Mouse (Mus musculus) 3T3-L1 (cell line): ENCODE measurements around the gene Rad17.

Experiments used
- DNase-seq: peaks from one replicate; pipeline ENCODE4 v3.0.0-alpha.2; 2015; ENCODE audit warnings: low read depth, low spot score

Rad17 gene

DNA sequence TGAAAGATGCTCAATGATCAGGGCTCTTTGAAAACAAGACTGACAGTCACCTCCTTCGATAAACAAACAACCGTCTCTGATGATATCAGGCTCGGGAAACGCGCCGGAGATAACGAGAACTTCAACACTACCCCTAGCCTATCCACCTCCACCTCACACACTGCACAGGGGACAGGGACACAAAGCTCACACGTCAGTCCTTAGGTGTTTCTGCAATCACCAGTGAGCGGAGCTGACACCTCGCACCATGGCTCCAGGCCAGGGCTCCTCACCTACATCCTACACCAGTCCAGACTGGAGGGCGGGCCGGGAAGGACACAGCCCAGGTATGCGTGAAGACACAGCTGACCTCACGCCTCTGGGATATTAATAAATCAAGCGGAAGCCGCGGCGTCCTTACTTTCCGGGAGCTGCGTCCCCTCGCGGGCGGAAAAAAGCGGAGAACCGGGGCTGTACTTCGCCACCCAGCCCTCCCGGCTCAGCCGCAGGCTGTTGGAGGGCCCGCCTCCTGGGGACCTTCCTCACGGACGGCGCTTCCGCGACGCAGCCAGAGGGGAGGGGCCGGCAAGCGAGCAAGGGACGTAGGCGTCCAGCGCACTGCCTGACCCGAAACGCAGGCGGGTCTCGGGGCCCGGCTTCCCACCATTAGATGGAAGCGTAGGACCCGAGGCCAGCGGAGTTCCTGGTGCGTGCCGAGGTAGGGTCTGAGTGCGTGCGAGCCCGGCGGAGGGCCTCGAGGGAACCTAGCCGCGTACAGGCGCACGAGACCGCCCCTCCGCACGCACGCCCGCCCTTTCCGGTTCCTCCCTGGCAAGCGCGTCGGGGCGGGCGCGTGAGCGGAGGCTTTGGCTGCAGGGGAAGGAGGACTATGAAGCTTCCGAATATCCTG, at the start of gene Rad17, which contains the start of gene Ak6:
Gene Rad17, minus strand, starts transcription at position 502 of the 889 bp plus-strand sequence.
Gene Ak6, plus strand, starts transcription at position 430 of the 889 bp plus-strand sequence.
- peak; percentile 85 for DNase-seq

DNA sequence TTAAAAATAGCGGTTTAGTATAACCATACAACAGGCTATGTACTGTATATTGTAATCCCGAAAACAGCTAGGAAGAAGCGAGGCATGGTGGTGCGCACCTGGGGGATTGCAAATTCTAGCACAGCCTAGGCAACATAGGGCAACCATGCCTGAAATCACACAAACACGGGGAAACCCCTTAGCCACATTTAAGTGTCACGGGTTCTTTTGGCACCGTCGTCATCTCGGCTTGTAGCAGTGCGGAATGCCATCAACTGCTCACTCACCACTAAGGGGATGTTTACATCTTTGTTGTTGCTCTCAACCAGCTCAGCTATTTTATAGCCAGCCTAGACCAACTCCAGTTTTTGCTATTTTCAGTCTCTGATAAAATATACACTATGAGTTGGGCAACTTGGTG, 48.0 kb upstream of the Rad17 start:
- no peak for DNase-seq

DNA sequence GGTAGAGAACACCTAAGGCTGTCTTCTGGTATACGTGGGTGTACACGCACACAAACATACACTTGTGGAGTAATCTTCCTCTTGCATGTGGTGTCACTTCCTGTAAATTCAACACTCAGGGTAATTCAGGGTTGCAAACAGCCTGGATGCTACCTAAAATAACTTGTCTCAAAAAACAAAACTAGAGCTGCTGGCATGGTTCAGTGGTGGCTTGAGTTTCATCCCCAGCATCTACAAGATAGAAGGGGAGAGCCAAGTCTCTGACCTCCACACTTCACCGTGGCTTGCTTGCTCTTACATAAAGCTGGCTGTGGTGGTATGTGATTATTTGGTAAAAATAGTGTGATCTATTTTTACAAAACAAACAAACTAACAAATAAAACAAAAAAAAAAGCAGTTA, 46.7 kb upstream of the Rad17 start:
- DNase-seq = no peak

GRCm38 (mm10) chr13:100687513-100687912, 36.7 kb upstream of the Rad17 start:
- DNase-seq = no peak

GRCm38 (mm10) chr13:100684355-100684754, 33.5 kb upstream of the Rad17 start:
- DNase-seq = peak; percentile 34

- no peak for DNase-seq
Measured at GRCm38 (mm10) chr13:100682837-100683236, 32.0 kb upstream of the Rad17 start.

GRCm38 (mm10) chr13:100681615-100682014, 30.8 kb upstream of the Rad17 start:
- no peak for DNase-seq

DNA sequence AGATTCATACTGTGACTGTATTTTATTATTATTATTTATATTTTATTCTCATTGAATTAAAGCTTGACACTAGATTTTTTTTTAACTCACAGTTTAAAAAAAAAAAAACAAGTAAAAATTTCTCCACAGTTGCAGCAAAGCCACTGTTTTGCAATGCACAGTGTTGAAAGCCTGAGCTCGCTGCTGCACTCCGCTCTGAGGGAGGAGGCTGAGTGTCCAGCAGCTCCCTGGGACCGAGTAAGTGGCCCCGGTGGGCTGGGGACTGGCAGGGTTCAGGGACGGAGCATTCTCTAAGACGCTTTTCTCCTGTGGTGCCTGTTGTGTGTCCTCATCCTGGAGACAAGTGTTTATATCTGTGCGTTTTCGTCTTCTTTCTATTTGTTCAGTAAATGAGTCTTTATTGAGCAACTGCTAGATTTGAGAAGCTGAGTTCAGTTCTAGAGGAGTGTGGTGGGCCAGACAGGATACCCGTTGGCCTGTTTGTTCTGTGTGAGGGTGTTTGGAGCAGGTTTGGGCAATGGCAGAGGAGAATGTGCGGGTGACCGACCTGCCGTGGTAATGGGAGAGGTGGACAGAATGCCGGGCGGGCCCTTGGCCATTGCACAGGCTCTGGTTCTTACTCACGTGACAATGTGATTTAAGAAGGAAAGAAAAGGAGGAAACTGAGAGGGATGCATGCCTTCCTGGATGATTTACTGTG, 25.2 kb upstream of the Rad17 start:
- no peak for DNase-seq

GRCm38 (mm10) chr13:100670181-100670741, 19.4 kb upstream of the Rad17 start:
- DNase-seq = no peak

- no peak for DNase-seq
Measured at GRCm38 (mm10) chr13:100669291-100670022, 18.6 kb upstream of the Rad17 start, which contains the start of gene Ccdc125. TSS of gene Ccdc125 (plus strand) at chr13:100669717.

DNA sequence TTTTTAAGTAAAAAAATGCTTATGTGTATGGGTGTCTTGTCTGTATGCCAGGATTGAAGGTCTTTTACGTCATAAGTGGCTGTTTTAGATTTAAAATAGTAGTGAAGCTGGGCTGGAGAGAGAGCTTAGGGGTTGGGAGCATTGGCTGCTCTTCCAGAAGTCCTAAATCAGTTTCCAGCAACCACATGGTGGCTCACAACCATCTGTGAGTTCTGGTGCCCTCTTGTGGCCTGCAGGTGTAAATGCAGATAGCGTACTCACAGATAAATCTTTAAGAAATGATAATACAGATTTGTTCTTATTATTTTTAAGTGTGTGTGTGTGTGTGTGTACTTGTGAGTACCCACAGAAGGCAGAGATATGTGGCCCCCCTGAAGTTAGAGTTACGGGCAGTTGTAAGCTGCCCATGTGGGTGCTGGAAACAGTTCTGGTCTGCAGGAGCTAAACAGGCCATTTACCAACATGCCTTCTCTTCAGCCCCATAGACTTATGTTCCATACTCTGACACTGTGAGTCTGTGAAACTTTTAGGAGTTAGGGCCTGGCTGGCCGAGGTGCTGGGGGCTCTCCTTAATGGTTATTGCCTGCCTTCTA, 9.1 kb upstream of the Rad17 start:
- peak; percentile 83 for DNase-seq

GRCm38 (mm10) chr13:100658091-100658490, 7.2 kb upstream of the Rad17 start:
- DNase-seq = no peak

DNA sequence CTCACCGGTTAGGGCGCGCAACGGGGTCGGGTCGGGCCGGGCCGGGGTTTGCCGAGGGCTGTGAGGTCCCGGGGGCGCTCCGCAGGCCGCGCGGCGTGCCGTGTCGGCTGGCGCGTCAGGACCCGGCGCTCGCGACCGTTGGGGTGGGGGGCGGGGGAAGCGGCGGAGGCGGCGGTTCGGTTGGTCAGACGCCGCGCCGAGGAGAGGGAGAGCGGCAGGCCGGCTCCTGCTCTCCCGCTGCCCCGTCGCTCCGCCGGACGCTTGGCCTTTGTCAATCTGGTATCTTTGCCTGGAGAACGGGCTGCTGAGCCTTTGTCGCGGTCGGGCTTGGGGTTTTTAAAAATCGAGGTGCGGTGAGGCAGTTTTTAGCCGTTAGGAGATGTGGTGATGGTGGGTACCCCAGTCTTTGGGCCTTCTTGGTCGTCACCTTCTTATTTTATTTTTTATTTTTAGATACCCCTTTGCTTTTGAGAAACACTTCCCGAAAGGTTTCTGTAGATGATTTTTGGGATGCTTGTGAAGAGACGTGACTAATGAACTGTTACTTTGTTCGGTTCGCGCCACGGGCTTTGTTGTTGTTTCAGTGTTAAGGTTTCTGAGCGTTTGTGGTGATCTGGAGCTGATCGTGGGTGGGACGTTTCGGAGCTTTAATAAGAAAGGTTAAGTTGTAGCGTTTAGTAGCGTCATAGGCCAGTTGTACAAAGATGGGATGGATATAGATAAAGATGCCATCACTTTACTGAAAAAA, 762 bp upstream of the Rad17 start, which contains the start of gene Taf9:
Gene Taf9, plus strand, starts transcription at position 141 of the 748 bp plus-strand sequence.
- DNase-seq = peak; percentile 56

GRCm38 (mm10) chr13:100648223-100648622, 2.6 kb downstream of the Rad17 start:
- DNase-seq = no peak

DNA sequence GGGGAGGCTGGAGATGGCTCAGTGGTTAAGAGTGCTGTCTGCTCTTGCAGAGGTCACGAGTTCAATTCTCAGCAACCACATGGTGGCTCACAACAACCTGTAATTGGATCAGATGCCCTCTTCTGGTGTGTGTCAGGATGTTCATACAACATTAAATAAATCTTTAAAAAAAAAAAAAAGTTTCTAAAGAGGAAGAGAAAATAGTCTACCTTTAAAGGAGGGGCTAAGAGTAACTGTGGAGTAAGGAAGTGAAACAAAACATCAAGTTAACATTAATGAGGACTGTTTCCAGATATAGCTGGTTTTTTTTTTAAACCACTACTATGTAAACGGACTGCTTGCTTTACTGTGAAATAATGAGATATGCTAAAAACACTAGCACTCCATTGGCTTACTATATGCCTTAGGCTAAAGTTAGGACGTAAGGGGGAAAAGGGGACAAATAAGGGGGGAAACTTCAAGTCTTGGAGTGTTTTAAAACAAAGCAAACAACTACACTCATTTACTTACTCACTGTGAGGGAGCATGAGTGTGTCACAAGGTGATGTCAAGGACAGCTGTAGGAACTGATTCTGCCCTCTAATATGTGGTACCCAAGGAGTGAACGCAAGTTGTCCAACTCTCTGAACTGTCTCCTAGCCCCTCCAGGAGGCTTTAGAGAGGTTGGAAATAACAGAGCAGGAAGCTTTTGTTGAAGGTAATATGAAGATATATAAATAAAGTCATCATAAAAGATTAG, 8.2 kb downstream of the Rad17 start:
- DNase-seq = peak; percentile 9

- no peak for DNase-seq
Measured at GRCm38 (mm10) chr13:100634106-100634691, 16.7 kb downstream of the Rad17 start.

- no peak for DNase-seq
Measured at GRCm38 (mm10) chr13:100622241-100622640, 28.6 kb downstream of the Rad17 start.

DNA sequence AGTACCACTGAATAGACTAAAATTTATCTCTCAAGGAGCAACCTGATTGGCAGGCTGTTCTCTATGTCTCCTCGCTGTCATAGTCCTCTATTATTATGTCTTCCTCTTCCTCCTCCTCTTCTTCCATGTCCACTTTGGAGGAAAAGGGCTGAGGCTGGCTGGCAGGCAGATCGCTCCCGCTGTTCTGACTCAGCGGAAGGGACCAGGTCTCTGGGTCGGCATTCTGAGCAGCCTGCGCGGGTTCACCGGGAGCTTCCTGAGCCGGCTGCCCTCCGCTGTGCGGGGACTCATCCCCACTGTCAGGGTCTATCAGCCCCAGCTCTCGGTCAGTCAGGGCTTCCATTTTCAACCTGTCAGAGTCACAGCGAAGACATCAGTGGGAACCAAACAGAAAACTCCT, 33.3 kb downstream of the Rad17 start:
- no peak for DNase-seq
